Mouse (Mus musculus) liver, adult 2 months (tissue): ENCODE measurements at regions not wholly inside any gene's neighbourhood (a gene's known extent, or its start where the extent isn't known, plus 50 kb on each side); places are given as distances from the start of the nearest gene placed in this dataset.

Experiments
- CTCF ChIP-seq: fragments of 200-500 bp; IDR thresholded peaks from 2 replicates; pipeline ENCODE4 v1.5.1; 2011; ENCODE audit warnings: low read depth, low read length, control low read depth
- POLR2A ChIP-seq: fragments of 200-500 bp; IDR thresholded peaks from 2 replicates; pipeline ENCODE4 v1.6.1; 2011; ENCODE audit warnings: low read length, control low read depth; ENCODE audit not compliant: insufficient read depth; ENCODE audit errors: extremely low read depth

- TF ChIP-seq CTCF (no peak), POLR2A (no peak)
These were observed 777.5 kb downstream of the Tmem114 start for GRCm38 (mm10) chr16:7647275-7647926.
